Mouse (Mus musculus) urinary bladder, postnatal 10 days (tissue): ENCODE measurements around the gene Cd55.
"Not testable (repeated sequence)": the region's sequence is repeated elsewhere in the genome, so short reads cannot be mapped to it uniquely, and the experiment has no call there.

ENCODE experiments used
- DNase-seq: peaks from one replicate; pipeline ENCODE4 v3.0.0; 2022; ENCODE audit warnings: low spot score

Gene Cd55

DNA sequence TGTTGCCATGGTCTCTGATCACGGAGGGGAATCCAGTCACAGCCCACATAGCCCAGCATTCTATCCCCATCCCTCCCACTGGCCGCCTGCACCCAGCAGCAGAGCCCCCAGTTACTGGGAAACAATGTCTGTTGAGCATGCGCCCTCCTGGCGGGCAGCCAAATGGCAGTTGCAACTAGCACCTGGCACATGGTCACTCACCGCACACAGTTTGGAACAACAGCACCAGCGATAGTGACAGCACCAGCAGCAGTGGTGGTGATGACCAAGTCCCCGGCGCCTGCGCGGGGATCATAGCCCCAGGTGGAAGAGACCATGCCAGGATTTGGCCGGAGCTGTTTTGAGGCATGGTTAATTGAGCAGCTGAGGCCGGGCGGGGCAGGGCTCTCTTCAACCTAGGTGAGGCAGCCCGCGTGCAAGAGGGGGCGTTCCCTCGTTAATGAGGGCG is 39.9 kb downstream of the Cd55 start, which contains the start of gene Cd55b:
Cd55b (minus strand) TSS at position 346 of the 448 bp plus-strand sequence.
- DNase-seq = no peak

DNA sequence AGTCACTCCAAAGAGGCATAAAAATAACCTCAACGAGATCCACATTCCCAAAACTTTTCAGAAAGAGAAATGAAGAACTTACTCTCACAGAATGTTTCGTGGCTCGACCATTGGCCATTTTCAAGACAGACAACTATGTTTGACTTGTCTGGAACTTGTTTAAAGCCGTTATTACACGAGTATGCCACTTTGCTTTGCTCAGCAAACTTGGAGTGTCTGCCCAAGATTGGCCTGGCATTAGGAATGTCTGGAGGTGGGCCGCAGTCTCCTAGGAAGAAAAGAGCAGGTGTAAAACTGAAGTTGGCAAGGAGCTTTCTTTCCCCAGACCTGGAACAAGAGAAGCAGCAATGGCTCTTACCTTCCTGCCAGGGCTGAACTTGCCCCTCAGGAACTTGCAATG is 40.5 kb downstream of the Cd55 start:
- not testable (repeated sequence) for DNase-seq

DNA sequence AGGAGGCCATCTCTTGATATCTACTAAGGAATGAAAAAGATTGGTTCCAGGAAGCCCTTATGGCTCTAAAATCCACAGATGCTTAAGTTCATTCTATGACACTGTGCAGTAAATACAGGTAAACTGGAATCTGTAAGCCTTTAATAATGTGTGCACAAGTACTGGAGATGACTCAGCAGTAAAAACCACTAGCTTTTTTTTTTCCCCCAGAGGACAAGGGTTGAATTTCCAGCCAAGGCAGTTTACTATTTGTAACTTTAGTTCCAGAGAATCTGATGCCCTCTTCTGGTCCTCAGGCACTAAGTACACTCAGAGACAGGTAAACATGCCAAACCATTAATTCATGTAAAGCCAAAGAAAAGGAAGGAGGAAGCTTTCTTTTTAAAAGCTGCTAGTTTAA is 65.4 kb downstream of the Cd55 start:
- DNase-seq = not testable (repeated sequence)
